Mouse (Mus musculus) leukemia stem cell, adult 10-12 weeks (primary cell): ENCODE results near the gene Lim2. TPM values are rescaled to one million over a fixed set of nuclear protein-coding genes. Genes with fewer than 3 reads are reported as not detected.

Experiments
- polyA plus RNA-seq: library from polyadenylated mRNA; stranded (reverse); fragments of >175 nt; gene quantifications from 2 replicates; pipeline ENCODE4 v1.2.3, GENCODE M21; 2012; ENCODE audit warnings: low replicate concordance

The Lim2 gene
- 0.18 TPM in 1 of 2 replicates, not detected in the other for polyA plus RNA-seq

DNA sequence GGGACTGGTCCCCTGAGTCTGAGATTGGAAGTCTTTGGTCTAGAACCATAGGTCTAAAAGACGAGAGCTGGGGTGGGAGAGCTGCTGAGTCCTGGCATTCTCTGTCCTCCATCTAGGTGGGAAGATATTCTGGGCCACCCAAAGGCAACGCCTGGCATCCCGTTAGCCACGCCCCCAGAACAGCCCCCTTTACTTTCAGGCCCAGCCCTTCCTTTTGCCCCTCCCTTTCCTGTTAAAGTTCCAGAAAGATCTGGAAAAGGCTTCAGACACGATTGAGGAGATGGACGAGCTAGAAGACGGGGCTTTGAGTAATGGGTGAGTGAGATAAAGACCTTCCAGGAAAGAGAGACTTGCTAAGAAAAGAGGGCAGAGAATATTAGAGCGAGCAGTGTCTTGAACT, at the start of gene Lim2:
TSS of gene Lim2 (plus strand) at position 265 of the 400 bp plus-strand sequence.

DNA sequence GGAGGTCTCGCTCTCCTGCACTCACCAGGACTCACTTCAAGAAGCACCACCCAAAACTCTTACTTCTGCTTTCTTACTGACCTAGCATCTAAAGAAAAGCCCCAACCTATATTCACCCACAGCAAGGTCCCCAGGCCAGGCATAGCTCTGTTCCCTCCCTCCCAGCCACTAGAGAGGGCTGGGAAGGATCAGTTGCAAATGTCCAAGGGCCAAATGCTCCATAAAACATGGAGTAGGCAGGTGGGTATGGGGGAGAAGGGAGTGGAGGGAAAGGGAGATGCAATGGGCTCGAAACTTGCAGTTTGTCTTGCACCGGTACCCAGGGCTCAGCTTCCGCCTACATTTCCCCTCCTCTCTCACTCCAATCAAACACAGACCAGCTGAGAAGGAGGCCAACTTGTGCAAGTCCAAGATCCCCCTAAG, 19.3 kb upstream of the Lim2 start, which contains the start of gene Siglecg:
TSS of gene Siglecg (plus strand) at position 74 of the 423 bp plus-strand sequence.

DNA sequence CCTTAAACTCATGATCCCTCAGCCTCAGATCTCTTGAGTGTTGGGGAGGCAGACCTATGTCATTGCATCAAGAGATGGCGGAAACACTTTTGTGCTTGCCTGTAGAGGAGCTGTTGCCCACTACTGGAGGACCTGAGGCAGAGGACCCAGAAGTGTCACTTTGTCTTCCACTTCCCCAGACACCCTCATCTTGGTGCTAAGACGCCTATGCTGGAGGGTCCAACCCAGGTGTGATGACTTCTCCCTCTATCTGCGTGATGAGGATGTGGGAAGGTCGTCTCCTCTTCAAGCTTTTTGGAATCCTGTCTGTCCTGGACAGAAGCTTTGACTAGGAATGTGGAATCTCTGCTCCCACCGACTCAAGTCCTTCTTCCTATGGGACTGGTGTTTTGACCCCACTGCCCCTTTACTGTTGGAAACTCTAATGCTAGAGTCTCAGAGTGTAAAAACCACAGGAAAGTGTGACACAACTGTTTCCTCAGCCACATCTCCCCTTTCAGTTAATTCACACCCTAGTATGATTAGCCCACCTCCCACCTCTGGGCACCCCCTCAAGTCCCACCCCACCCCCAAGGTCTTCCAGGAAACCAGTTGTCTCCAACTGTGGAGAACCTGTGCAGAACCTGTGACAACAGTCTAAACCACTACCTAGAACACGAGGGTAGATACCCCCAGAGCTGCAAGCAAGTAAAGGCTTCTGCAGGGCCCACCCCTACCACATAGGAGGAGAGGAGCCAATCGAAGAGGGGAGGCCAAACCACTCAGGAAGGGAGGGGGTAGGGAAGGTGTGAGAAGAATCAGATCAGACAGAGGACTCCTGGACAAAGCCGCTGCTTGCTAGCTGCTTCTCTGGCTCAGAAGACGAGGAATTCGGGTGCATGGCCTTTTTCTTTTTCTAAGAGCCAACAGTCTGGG, 9.1 kb downstream of the Lim2 start, which contains the start of gene Nkg7:
TSS of gene Nkg7 (plus strand) at position 733 of the 915 bp plus-strand sequence.

DNA sequence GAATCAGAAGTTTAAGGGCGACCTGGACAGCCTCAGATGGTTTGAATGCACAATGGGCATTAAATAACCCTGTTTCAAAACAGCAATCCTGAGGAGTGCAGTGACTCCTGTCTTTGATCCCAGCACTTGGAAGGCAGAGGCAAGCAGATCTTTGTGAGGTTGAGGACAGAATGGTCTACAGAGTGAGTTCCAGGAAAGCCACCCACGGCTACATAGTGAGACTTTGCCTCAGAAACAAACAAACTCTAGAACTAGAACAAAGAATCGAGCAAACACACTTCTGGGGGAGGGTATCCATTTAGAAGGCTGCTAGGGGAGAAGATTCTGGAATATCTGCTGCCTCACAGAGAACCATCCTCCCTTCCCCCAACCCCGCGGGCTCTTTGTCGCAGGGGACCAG, 13.0 kb downstream of the Lim2 start, which contains the start of gene Cldnd2:
TSS of gene Cldnd2 (plus strand) at position 301 of the 400 bp plus-strand sequence.

DNA sequence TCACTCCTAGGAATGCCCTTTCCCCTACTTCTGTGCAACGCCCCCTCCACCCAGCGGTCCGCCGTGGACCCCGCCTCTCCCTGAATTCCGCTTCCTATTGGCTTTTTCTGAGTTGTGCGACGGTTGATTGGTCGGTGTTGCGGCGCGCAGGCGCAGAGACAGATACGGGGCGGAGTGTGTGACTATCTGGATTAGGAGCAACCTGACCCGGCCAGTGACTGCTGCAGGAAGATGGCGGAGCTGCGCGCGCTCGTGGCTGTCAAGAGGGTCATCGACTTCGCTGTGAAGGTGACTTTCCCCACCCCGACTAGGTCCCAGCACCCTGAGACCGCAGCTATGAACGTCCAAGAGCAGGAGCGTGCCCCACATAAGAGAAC, 16.4 kb downstream of the Lim2 start, which contains the start of the genes Etfb and Gm45233:
TSS of gene Etfb (plus strand) at position 167 of the 377 bp plus-strand sequence.
TSS of gene Gm45233 (plus strand) at position 212 of the 377 bp plus-strand sequence.

DNA sequence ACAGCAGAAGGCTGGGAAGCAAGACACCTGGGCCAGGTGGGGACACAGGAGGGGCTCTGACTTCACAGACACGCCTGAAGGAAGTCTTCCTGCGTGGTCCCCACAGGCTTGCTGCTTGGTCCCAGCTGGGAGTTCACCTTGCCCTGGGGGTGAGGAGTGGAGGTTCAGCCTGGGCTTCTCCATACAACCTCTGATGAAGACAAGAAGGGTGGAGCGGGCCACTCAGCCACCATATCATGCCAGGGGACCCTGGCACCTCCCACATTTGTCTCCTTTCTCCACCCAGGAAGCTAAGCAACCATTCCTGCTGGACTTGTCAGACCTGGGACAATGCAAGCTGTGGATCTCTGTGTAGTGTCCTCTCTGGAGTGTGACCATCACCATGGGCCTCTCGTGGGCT, 35.4 kb downstream of the Lim2 start, which contains the start of gene Vsig10l:
TSS of gene Vsig10l (plus strand) at position 301 of the 400 bp plus-strand sequence.

Other genes starting within 250 kb of the Lim2 start
- gene Zfp715, start 114.4 kb upstream of the Lim2 start, polyA plus RNA-seq: 2.4 TPM in 1 of 2 replicates, not detected in the other
- gene Siglecf, start 76.3 kb upstream of the Lim2 start, polyA plus RNA-seq: 0.26 TPM in 1 of 2 replicates, not detected in the other
- gene Siglecg, start 19.5 kb upstream of the Lim2 start, polyA plus RNA-seq: 17.6 and 29.5 TPM in 2 replicates
- 1.1 and 1.3 TPM in 2 replicates for gene Nkg7, start 9.4 kb downstream of the Lim2 start, polyA plus RNA-seq
- not detected in 2 replicates for gene Cldnd2, start 13.1 kb downstream of the Lim2 start, polyA plus RNA-seq
- 23.9 and 71.5 TPM in 2 replicates for gene Etfb, start 16.4 kb downstream of the Lim2 start, polyA plus RNA-seq
- not detected in 2 replicates for gene Gm45233, start 16.5 kb downstream of the Lim2 start, polyA plus RNA-seq
- gene Vsig10l, start 35.5 kb downstream of the Lim2 start, polyA plus RNA-seq: 2.8 and 6.4 TPM in 2 replicates
- 0.59 TPM in 1 of 2 replicates, not detected in the other for gene Iglon5, start 62.4 kb downstream of the Lim2 start, polyA plus RNA-seq
- not detected in 2 replicates for gene 4931406B18Rik, start 78.3 kb downstream of the Lim2 start, polyA plus RNA-seq
- 5.2 and 7.8 TPM in 2 replicates for gene Cd33, start 116.8 kb downstream of the Lim2 start, polyA plus RNA-seq
- 0.30 and 0.33 TPM in 2 replicates for gene Zfp658, start 134.6 kb downstream of the Lim2 start, polyA plus RNA-seq
- 0.50 TPM in 1 of 2 replicates, not detected in the other for gene Zfp719, start 151.9 kb downstream of the Lim2 start, polyA plus RNA-seq
- not detected in 2 replicates for gene Zfp819, start 179.5 kb downstream of the Lim2 start, polyA plus RNA-seq
- not detected in 2 replicates for gene Ceacam18, start 207.0 kb downstream of the Lim2 start, polyA plus RNA-seq
- gene Siglece, start 232.5 kb downstream of the Lim2 start, polyA plus RNA-seq: 1.5 and 1.6 TPM in 2 replicates
- 11.7 and 15.4 TPM in 2 replicates for gene Ctu1, start 244.3 kb downstream of the Lim2 start, polyA plus RNA-seq